ENCODE assay signal across 8 mouse cellular contexts in genomic region chr9:35017563-35017962, GRCm38 (mm10).
A peak's percentile ranks its signal among the peaks of the same experiment; 100 is the strongest.
DNase-seq lines count a peak whose midpoint lies in the region; ATAC-seq lines count a peak whose summit lies in the region.

No protein-coding gene starts in this region.

- WGBS in neural tube, embryonic 11.5 days = 34% methylated on average over 13 of the region's 13 CpGs
- 19% methylated on average over 13 of the region's 13 CpGs for WGBS in intestine, embryonic 16.5 days

- H3K4me3 ChIP-seq in neural tube, embryonic 11.5 days (ENCODE audit: low read depth, low read length) = no peak overlapping the region
- no peak overlapping the region for H3K4me3 ChIP-seq in intestine, embryonic 16.5 days (ENCODE audit: low read length)

- 0 out of 2 replicates have a peak overlapping the region, but pooled peaks have one; percentile 7 for H3K4me2 ChIP-seq in neural tube, embryonic 11.5 days (ENCODE audit: low read depth)
- peak overlapping the region; percentile 31; the same call in 1 of the 2 replicates for H3K4me2 ChIP-seq in intestine, embryonic 16.5 days (ENCODE audit: low read depth, low read length)

- H3K9ac ChIP-seq in neural tube, embryonic 11.5 days (ENCODE audit: low read length) = no peak overlapping the region
- H3K9ac ChIP-seq in intestine, embryonic 16.5 days (ENCODE audit: low read depth, low read length) = no peak overlapping the region

- H3K36me3 ChIP-seq in neural tube, embryonic 11.5 days (ENCODE audit: control insufficient read depth, insufficient read depth, low read length) = no peaks in the 10 kb centered on the region
- H3K36me3 ChIP-seq in intestine, embryonic 16.5 days (ENCODE audit: control insufficient read depth, insufficient read depth, low read length) = no peaks in the 10 kb centered on the region

- H3K27ac ChIP-seq in neural tube, embryonic 11.5 days (ENCODE audit: low read depth, low read length) = no peak overlapping the region
- no peak overlapping the region for H3K27ac ChIP-seq in intestine, embryonic 16.5 days (ENCODE audit: low read length)

- H3K9me3 ChIP-seq in neural tube, embryonic 11.5 days (ENCODE audit: control insufficient read depth, low read length) = no peaks in the 10 kb centered on the region
- H3K9me3 ChIP-seq in intestine, embryonic 16.5 days (ENCODE audit: control insufficient read depth, low read length) = no peaks in the 10 kb centered on the region

- no peaks in the 10 kb centered on the region for H3K27me3 ChIP-seq in neural tube, embryonic 11.5 days (ENCODE audit: control insufficient read depth, insufficient read depth, low read length)
- H3K27me3 ChIP-seq in intestine, embryonic 16.5 days (replicated peaks; ENCODE audit: control insufficient read depth, insufficient read depth, low read length) = 0 out of 2 replicates have a peak, but pooled peaks cover 8% of the 10 kb centered on the region

- peak; percentile 19 for DNase-seq in embryo, embryonic 10.5 days (ENCODE audit: low spot score)
- no peak for DNase-seq in embryo, embryonic 10 days (ENCODE audit: low spot score)
- peak; percentile 38 for DNase-seq in neural tube, embryonic 11.5 days (ENCODE audit: low spot score)
- no peak for DNase-seq in neural tube, embryonic 10.5 days (ENCODE audit: extremely low spot score, low spot score)
- no peak for DNase-seq in spleen, postnatal 36 days (ENCODE audit: low spot score in 2 of 2)

- no peak for ATAC-seq in neural tube, embryonic 11.5 days (ENCODE audit: insufficient read depth, low FRiP score, low TSS enrichment)
- ATAC-seq in intestine, embryonic 16.5 days = peak; percentile 22
- 0 out of 2 replicates have a peak, but pooled peaks have one; percentile 25 for ATAC-seq in megakaryocyte, adult 5-6 weeks (ENCODE audit: poor library complexity, severe bottlenecking)
- ATAC-seq in erythroid progenitor cell, adult 5-6 weeks (replicated peaks; ENCODE audit: low FRiP score, poor library complexity, severe bottlenecking) = no peak

- no peaks in the 10 kb centered on the region for H3K4me1 ChIP-seq in neural tube, embryonic 11.5 days (ENCODE audit: control insufficient read depth, insufficient read depth, low read length)
- peaks cover 12% of the 10 kb centered on the region for H3K4me1 ChIP-seq in intestine, embryonic 16.5 days (ENCODE audit: control insufficient read depth, insufficient read depth, low read length)

Comparison
In these comparisons a context has a peak if more than half of its experiments do, and no peak if none do; other contexts are left out.
1. DNase-seq: peak in embryo, embryonic 10.5 days (single experiment) and neural tube, embryonic 11.5 days (single experiment); none in embryo, embryonic 10 days (single experiment), neural tube, embryonic 10.5 days (single experiment) and spleen, postnatal 36 days (0 of 2).
2. ATAC-seq: peak in intestine, embryonic 16.5 days (single experiment) and megakaryocyte, adult 5-6 weeks (single experiment); none in neural tube, embryonic 11.5 days (single experiment) and erythroid progenitor cell, adult 5-6 weeks (single experiment).